Mouse (Mus musculus) embryonic facial prominence, embryonic 11.5 days (tissue): Measurements from ENCODE around the gene Wfikkn2. TPM values are rescaled to one million over a fixed set of nuclear protein-coding genes. Genes with fewer than 3 reads are reported as not detected.

Experiments
- ATAC-seq: fragments of 200-750 bp; cut with Nextera tagmentation; replicated peaks from 2 replicates; pipeline ENCODE4 v1.8.0; 2017; ENCODE audit warnings: low read depth; ENCODE audit not compliant: insufficient number of reproducible peaks, low FRiP score, low TSS enrichment
- DNase-seq: peaks from one replicate; pipeline ENCODE4 v3.0.0-alpha.2; 2015; ENCODE audit warnings: low spot score
- H3K27ac ChIP-seq: fragments of 300-500 bp; sonication (generic); replicated peaks from 2 replicates; pipeline ENCODE4 v1.5.1; 2014; ENCODE audit warnings: mild to moderate bottlenecking, low read depth, low read length, control low read depth
- H3K27me3 ChIP-seq: fragments of 300-500 bp; sonication (generic); 2 replicates; pipeline ENCODE4 v1.6.1; 2014; ENCODE audit warnings: mild to moderate bottlenecking, low read length, moderate library complexity, mixed read lengths; ENCODE audit not compliant: control insufficient read depth, insufficient read depth
- H3K36me3 ChIP-seq: fragments of 300-500 bp; sonication (generic); replicated peaks from 2 replicates; pipeline ENCODE4 v1.6.1; 2014; ENCODE audit warnings: low read depth, mild to moderate bottlenecking, low read length, moderate library complexity, mixed read lengths; ENCODE audit not compliant: control insufficient read depth, insufficient read depth
- H3K4me1 ChIP-seq: fragments of 300-500 bp; sonication (generic); 2 replicates; pipeline ENCODE4 v1.6.1; 2014; ENCODE audit warnings: low read length, mixed read lengths; ENCODE audit not compliant: control insufficient read depth, insufficient read depth
- H3K4me2 ChIP-seq: fragments of 300-500 bp; sonication (generic); 2 replicates; pipeline ENCODE4 v1.6.1; 2014; ENCODE audit warnings: low read depth, mild to moderate bottlenecking, control low read depth, low read length, moderate library complexity
- H3K4me3 ChIP-seq: fragments of 300-500 bp; sonication (generic); 2 replicates; pipeline ENCODE4 v1.5.1; 2014; ENCODE audit warnings: low read depth, low read length, control low read depth
- H3K9ac ChIP-seq: fragments of 300-500 bp; sonication (generic); replicated peaks from 2 replicates; pipeline ENCODE4 v1.6.1; 2014; ENCODE audit warnings: mild to moderate bottlenecking, control low read depth, low read length
- H3K9me3 ChIP-seq: fragments of 300-500 bp; sonication (generic); replicated peaks from 2 replicates; pipeline ENCODE4 v1.6.1; 2016; ENCODE audit warnings: mild to moderate bottlenecking, low read length, inconsistent platforms, mixed read lengths; ENCODE audit not compliant: control insufficient read depth
- whole genome bisulfite sequencing: fragments of 180-500 bp; shearing (Covaris S2); extraction: QIAGEN DNeasy Blood & Tissue Kit; methylation state at CpG from one replicate; pipeline ENCODE4 v1.1.7; 2014; 5-methylcytosine and 5-hydroxymethylcytosine counted together
- polyA plus RNA-seq: library from polyadenylated mRNA; unstranded; fragments of >200 nt; fragmentation: Nextera tagmentation; extraction: Ambion mirVana; gene quantifications from 2 replicates; pipeline ENCODE4 v1.2.1, GENCODE M21; 2014

The Wfikkn2 gene
- polyA plus RNA-seq, 1 experiment from 2014 or later, result 4.2 TPM

- Histone ChIP-seq H3K4me2 (no peak overlapping the region), H3K9ac (no peak overlapping the region), H3K9me3 (no peaks in the 10 kb centered on the region), H3K4me3 (no peak overlapping the region), H3K27me3 (no peaks in the 10 kb centered on the region), H3K36me3 (no peaks in the 10 kb centered on the region), H3K27ac (no peak overlapping the region), H3K4me1 (no peaks in the 10 kb centered on the region)
- ATAC-seq (no peak), DNase-seq (no peak)
- 91% methylated on average over 10 of the region's 10 CpGs for WGBS
Measured at GRCm38 (mm10) chr11:94253691-94254090, 7.9 kb upstream of the Wfikkn2 start.

GRCm38 (mm10) chr11:94253156-94253555 is 7.4 kb upstream of the Wfikkn2 start:
- Histone ChIP-seq H3K27ac (no peak overlapping the region), H3K9me3 (no peaks in the 10 kb centered on the region), H3K36me3 (no peaks in the 10 kb centered on the region), H3K4me2 (no peak overlapping the region), H3K9ac (no peak overlapping the region), H3K4me1 (no peaks in the 10 kb centered on the region), H3K4me3 (no peak overlapping the region), H3K27me3 (no peaks in the 10 kb centered on the region)
- 78% methylated on average over 9 of the region's 9 CpGs for WGBS
- ATAC-seq (no peak), DNase-seq (no peak)

GRCm38 (mm10) chr11:94246789-94247061 is 920 bp upstream of the Wfikkn2 start:
- Histone ChIP-seq H3K9me3 (no peaks in the 10 kb centered on the region), H3K27ac (peak overlapping the region; percentile 76), H3K4me2 (peak overlapping the region; percentile 33; the same call in 1 of the 2 replicates), H3K4me1 (peaks cover 20% of the 10 kb centered on the region), H3K27me3 (no peaks in the 10 kb centered on the region), H3K4me3 (no peak overlapping the region), H3K36me3 (no peaks in the 10 kb centered on the region), H3K9ac (peak overlapping the region; percentile 40)
- no peak for ATAC-seq
- 33% methylated on average over 8 of the region's 8 CpGs for WGBS
- DNase-seq, result no peak

DNA sequence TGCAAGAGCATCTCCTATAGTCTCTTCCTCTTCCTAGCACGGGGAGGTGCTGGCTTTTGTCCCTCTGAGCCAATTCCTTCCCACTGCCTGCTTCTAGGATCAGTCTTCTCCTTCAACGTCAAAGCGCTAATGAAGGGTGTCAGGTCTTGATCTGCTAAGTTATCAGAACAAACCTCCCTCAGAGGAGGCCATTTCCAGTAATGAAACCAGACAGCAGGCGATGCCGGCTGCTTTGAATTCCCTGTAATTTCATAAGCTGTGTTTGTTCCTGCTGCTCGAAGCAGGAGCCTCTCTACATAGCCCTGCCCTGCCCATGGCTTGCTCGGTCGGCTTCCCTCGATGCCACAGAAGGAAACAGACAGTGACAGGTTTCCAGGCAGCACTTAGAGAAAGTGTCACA is 1.4 kb downstream of the Wfikkn2 start:
- no peak overlapping the region for H3K27ac ChIP-seq
- no peaks in the 10 kb centered on the region for H3K27me3 ChIP-seq
- DNase-seq (no peak), ATAC-seq (no peak)
- H3K4me2 ChIP-seq, result no peak overlapping the region
- H3K36me3 ChIP-seq, result no peaks in the 10 kb centered on the region
- H3K9me3 ChIP-seq, result no peaks in the 10 kb centered on the region
- H3K4me3 ChIP-seq, result no peak overlapping the region
- 35% methylated on average over 9 of the region's 9 CpGs for WGBS
- peaks cover 20% of the 10 kb centered on the region for H3K4me1 ChIP-seq
- H3K9ac ChIP-seq, result no peak overlapping the region

DNA sequence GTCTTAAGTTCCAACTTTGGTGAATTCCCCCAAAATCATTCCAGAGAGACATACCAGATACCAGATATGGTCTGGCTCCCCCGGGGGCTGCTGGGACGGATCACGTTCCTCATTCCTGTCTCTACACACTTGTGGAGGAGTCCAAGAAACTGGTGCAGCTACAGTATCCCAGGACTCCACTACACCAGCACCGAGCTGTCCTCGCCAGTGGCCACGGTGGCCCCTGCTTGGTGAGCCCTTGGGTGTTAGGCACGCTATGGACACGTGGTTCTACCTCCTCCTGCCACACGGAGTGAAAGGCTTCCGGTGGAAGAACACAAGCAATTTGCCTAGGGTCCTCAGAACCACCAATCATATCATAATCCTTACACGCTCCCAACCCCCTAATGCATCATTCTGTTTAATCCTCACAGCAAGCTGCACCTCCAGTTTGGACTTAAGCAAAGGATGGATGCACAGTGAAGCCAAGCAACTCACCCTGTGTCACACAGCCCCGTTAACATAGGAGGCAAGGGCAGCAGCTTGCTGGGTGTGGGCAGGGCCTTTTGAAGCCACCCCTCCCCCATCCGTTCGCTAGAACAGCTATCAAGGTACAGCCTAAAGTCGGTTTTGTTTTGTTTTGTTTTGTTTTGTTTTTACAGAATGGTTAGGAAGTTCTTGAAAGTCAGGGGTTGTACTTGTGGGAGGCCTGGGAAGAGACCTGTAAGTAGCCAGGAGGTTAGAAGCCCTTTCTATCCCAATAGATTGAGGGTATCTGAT is 2.2 kb downstream of the Wfikkn2 start:
- 24% methylated on average over 15 of the region's 15 CpGs for WGBS
- Histone ChIP-seq H3K36me3 (no peaks in the 10 kb centered on the region), H3K4me1 (peaks cover 20% of the 10 kb centered on the region), H3K4me3 (peak overlapping the region; percentile 16), H3K9ac (peak overlapping the region; percentile 29), H3K9me3 (no peaks in the 10 kb centered on the region), H3K27me3 (no peaks in the 10 kb centered on the region), H3K4me2 (peak overlapping the region; percentile 39), H3K27ac (peak overlapping the region; percentile 72)
- no peak for ATAC-seq
- DNase-seq, result peak; percentile 42

- Histone ChIP-seq H3K9ac (peak overlapping the region; percentile 29), H3K27ac (peak overlapping the region; percentile 72), H3K27me3 (no peaks in the 10 kb centered on the region), H3K36me3 (no peaks in the 10 kb centered on the region), H3K9me3 (no peaks in the 10 kb centered on the region), H3K4me3 (peak overlapping the region; percentile 16), H3K4me2 (peak overlapping the region; percentile 39), H3K4me1 (peaks cover 20% of the 10 kb centered on the region)
- 2% methylated on average over 29 of the region's 29 CpGs for WGBS
- ATAC-seq (peak; percentile 29; the same call in 1 of the 2 replicates), DNase-seq (peak; percentile 71)
Measured at GRCm38 (mm10) chr11:94242760-94243421, 2.9 kb downstream of the Wfikkn2 start.

DNA sequence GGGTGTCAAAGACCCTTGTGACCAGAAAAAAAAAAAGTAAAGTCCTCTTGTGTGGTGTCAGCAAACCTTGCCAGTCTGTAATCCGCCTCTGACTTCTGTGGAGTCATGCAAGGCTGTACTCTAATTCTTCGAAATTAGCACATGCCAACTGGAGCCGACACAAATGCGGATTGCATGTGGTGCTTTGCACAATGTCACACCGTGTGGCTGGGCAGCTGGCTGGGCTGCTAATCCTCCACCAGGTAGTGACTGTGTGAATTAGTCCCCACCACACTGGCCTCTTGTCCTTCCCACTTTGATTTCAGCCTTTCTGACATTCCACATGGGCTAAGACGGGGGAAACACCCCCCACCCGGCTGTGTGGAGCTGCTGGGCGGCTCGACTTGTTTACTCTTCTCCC is 6.1 kb downstream of the Wfikkn2 start:
- no peaks in the 10 kb centered on the region for H3K9me3 ChIP-seq
- H3K4me3 ChIP-seq, result no peak overlapping the region
- H3K27ac ChIP-seq, result no peak overlapping the region
- peak overlapping the region; percentile 18; the same call in 1 of the 2 replicates for H3K9ac ChIP-seq
- WGBS, result 31% methylated on average over 9 of the region's 9 CpGs
- no peak for DNase-seq
- H3K27me3 ChIP-seq, result no peaks in the 10 kb centered on the region
- ATAC-seq, result no peak
- peaks cover 15% of the 10 kb centered on the region for H3K4me1 ChIP-seq
- H3K4me2 ChIP-seq, result no peak overlapping the region
- no peaks in the 10 kb centered on the region for H3K36me3 ChIP-seq

DNA sequence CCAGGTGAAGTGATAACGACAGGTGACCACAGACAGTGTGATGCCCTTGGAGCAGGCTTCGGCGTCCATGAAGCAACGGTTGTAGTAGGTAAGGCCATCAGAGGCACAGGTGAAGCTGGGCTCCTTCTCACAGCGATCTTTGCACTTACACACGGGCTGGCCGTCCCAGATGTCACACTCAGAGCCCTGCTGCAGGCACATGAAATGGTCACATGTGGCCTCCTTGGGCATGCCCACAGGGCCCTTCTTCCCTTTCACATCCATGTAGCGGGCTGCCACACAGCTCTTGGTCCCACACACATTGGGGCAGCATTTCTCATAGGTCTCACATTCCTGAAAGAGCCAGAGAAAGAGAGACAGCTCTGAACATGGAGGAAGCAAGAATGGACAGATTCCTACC is 7.0 kb downstream of the Wfikkn2 start:
- ATAC-seq (no peak), DNase-seq (no peak)
- Histone ChIP-seq H3K36me3 (no peaks in the 10 kb centered on the region), H3K4me3 (no peak overlapping the region), H3K27ac (no peak overlapping the region), H3K9me3 (no peaks in the 10 kb centered on the region), H3K27me3 (no peaks in the 10 kb centered on the region), H3K4me2 (no peak overlapping the region), H3K9ac (no peak overlapping the region), H3K4me1 (peaks cover 9% of the 10 kb centered on the region)
- WGBS, result 89% methylated on average over 8 of the region's 8 CpGs
